Mouse (Mus musculus) brain, adult 2 months (tissue): ENCODE data around the gene Pex12.
A peak's percentile ranks its signal among the peaks of the same experiment; 100 is the strongest.
"Not testable (repeated sequence)": the region's sequence is repeated elsewhere in the genome, so short reads cannot be mapped to it uniquely, and the experiment has no call there.

Source experiments
- DNase-seq: peaks from one replicate; pipeline ENCODE4 v3.0.0; 2011; ENCODE audit warnings: low read depth, low spot score

The Pex12 gene

DNA sequence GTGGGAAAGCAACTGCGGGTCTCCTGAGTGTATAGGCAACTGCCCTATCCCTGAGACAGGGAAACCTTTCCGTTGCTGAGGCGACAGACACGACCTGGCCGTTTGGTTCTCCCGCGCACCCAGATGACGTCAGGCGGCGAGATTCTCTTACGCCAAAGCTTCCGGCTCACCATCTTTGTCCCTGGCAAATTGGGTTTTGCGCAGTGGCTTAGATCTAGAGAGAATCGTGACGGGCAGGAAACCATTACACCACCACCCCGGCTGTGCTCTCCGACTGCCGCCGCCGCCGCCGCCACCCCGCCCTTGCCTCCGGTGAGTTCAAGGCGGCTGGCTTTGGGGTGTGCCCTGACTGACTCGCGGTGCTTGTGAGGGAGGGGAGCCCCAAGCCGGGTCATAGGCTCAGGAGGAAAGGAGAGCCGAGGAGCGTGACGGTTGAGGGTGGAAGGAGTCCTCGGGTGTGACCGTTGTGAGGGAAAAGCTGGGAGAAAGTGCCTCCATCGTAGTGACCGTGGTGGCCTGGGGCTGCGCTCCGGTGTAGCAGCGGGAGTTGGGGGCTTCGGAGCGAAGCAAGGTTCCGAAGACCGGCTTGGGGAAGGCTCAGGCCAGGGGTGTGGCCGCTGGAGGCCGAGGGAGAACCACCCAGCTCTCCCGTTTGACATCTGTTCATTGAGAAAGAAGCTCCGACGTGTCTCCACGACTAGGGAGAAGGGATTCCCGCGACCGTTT lies at the start of gene Pex12:
TSS of gene Pex12 (minus strand) at position 61 of the 726 bp plus-strand sequence.
- DNase-seq: peak; percentile 99

DNA sequence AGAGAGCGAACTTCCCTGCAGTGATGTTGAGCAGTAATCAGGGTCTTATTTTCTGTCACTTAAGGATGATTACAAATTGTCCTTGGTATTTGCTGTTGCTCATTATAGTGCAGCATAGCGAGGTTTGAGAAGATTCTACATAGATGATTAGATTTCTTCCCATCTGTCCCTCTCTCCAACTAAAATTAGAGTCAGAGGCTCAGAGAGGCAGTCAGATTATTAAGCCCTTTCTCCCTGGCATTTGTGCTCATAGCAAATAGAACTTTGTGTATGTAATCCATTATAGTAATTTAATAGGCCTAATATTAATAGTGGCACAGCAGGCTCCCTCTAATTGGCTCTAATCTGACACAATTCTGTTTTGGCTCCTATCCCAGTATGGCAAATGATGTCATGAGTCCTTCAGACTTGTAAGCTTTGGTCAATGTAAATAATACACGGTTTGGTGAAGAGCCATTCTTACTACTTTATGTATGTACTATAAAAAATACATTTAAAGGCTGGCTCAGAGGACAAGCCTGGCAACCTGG lies 39.4 kb upstream of the Pex12 start:
- peak; percentile 24 for DNase-seq

DNA sequence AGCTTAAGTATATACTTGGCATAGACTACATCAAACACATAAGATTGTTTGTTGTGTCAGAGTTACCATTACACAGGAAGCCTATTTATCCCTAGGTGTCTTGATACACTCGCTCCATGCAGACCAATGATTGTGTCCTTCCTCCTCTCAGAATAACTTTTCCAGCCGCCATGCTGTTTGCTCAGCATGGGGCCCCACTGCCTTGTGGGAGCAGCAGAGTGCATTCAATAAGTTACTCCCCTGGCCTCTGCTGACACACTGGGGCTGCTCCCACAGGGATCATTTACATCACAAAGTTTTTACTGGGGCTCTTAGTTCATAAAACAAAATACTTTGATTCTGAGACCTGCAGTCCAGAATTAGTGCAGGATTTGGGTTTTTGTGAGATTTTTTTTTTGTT lies 37.3 kb upstream of the Pex12 start:
- DNase-seq: no peak

DNA sequence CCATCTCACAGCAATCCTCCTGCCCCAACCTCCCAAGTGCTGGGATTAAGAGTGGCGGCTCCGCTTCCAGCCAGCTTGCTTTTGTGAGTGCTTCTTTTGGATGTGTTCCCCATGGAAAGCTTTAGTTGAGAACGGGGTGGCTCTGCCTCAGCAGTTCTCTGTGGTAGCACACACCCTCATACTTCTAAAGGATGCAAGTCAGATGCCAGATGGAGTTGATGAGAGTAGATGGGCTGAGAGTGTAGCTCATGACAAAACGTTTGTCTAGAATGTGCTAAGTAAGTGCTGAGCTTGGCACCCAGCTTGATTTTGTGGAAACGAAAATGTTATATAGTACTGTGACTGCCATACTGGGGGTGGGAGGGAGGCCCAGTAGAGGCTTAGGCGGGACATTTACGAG lies 33.4 kb upstream of the Pex12 start:
- peak; percentile 86 for DNase-seq

DNA sequence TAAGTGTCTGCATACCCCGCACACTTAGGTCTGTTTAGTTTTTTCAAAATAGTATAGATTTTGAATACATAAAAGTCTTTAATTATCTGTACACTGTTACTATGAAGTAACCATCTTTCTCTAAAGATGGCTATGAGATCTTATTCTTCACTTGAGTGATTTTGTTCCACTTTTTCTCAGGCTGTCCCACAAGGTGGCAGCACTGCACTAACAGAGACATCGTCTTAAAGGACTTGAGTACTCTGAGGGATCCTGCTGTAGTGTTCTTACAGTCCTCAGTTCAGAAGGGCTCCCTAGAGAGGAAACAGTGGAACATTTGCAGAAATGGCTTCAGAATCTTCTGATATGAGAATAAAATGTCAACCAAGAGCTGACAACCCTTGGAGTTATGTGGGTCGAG lies 25.0 kb upstream of the Pex12 start:
- DNase-seq: peak; percentile 84

DNA sequence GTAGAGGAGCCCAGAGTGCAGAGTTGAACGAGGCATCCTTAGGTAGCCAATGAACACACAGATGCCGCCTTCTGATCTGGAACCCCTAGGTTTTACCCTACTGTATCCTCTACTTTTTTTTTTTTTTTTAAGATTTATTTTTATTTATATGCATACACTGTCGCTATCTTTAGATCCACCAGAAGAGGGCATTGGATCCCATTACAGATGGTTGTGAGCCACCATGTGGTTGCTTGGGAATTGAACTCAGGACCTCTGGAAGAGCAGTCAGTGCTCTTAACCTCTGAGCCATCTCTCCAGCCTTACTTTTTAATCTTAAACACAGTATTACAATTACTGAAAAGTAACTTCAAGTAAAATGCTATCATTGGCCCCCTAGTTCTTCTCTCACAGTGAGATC lies 24.3 kb upstream of the Pex12 start:
- not testable (repeated sequence) for DNase-seq

DNA sequence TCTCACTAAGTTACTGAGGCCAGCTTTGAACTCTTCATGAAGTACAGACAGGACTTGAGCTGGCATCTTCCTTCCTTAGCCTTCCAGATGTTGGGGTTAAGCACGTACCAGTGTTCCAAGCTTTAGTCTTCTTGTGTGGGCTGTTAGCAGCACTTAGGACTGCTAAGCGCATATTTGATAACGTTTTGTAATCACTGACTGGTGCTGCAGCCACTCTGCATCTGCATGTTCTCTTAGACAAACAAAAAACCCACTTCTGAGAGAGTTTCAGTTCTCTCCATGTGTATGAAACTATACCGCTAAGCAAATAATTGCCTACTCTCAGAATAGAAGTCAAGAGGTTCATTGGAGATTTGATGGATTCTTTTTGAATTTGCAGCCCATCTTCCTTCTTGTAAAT lies 16.7 kb upstream of the Pex12 start:
- no peak for DNase-seq

DNA sequence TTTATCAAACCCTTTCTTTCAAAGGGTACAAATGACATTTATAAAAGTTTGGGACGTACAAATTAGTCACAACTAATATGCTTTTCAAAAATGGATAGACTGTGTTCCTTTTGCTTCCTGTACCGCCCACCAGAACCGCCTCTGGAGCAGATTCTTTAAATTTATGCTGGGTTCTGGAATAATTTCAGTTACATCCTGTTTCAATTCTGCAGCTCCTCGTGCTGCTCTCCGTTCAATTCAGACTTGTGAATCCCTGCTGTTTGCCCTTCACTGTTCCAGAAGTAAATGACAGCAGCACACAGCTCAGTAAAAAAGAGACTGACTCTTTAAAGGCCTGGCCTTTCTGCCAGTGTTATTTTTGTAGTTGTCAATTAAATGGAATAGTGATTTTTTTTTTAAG lies 10.1 kb upstream of the Pex12 start:
- DNase-seq: peak; percentile 84

DNA sequence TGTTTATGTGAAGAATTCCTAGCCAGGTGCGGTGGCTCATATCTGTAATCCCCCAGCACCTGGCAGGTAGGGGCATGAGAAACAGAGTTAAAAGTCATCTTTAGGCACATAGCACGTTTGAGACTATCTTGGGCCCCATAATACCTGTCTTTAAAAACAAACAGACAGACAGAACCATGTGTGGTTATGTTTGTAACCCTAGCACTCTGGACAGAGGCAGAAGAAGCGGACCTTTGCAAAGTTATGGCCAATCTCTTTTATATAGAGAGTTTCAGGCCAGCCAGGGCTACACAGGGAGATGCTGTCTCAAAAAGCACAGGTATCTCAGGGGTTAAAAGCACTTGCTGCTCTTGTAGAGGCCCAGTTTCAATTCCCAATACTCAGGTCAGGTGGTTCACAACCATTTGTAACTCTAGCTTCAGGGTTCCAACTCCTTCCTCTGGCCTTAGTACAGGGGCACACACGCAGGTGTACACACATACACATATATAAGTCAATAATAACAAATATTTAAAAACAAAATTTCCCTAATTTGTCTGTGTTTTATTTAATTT lies 4.4 kb upstream of the Pex12 start:
- DNase-seq: no peak

DNA sequence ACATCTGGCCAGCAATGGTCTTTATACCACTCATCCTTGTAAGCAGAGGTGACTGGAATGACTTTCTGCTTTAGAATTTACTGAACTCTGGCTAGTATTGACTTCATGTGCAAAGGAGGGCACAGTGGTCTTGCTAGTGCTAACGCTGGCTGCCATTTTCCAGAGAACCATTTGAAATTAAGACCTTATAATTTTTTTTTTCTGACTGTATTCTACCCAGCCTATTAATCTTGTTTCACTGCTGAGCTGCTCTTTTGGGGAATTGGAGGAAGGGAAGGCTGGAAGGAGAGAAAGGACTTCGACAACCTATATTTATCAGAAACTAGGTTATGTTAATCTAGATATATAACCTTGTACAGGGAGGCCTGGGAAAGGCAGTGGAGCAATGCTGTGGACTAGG lies 2.1 kb upstream of the Pex12 start:
- DNase-seq: no peak

DNA sequence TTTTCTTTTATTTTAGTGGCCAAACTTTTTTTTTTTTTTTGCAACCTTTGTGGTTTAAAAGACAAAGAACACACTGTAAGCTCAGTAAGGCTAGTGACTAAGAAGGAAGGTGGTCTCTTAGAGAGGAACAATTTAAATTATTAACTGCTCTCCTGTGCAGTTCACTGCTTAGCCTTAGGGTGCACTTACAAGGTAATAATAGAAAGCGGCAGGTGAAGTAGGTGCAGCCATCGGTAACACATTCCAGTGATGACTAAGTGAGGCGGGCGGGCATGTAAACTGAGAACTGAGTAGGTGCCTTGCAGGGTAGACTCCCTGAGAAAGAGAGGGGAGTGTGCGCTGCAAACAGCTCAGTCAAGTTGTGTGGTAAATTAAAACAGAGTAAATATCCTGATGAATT lies 1.4 kb upstream of the Pex12 start:
- DNase-seq: peak; percentile 63

DNA sequence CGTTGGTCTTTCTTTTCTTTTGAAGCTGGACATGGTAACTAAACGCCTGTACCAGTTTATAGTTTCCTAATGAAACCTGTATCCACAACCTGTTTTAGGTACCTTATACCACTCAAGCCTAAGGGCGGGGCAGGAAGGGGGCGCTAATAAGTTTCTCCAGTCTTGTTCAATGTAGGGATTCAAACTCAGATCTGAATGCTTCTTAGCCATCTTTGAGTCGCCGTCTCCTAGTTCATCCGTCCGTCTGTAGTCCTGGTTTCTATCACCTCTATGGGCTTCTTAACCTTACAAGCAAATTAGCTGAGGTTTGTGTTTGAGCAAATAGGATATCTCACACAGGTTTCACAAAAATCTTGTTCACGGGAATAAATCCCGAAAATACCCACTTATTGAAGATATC lies 262 bp downstream of the Pex12 start:
- DNase-seq: no peak

DNA sequence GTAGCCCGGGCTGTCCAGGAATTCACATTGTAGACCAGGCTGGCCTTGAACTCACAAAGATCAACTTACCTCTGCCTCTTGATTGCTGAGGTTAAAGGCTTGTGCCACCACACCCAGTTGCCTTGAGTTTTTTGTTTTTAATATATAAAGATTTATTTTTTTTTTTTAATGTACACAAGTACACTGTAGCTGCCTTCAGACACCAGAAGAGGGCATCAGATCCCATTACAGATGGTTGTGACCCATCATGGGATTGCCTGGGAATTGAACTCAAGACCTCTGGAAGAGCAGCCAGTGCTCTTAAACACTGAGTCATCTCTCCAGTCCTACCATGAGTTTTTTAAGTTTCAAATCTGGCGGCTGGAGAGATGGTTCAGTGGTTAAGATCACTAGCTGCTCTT lies 955 bp downstream of the Pex12 start:
- DNase-seq: no peak

DNA sequence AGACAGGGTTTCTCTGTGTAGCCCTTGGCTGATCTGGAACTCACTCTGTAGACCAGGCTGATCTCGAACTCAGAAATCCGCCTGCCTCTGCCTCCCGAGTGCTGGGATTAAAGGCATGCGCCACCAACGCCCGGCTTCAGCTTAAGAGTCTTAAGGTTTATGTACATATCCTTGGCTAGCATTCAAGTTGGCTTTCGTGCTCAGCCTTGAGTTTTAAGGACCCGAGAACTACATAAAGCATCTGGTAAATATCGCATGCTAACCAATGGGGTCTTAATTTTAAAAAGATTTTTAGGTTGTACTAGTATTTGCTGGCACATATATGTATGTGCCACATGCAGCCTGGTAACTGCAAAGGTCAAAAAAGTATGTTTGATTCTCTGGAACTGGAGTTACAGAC lies 2.7 kb downstream of the Pex12 start:
- no peak for DNase-seq

DNA sequence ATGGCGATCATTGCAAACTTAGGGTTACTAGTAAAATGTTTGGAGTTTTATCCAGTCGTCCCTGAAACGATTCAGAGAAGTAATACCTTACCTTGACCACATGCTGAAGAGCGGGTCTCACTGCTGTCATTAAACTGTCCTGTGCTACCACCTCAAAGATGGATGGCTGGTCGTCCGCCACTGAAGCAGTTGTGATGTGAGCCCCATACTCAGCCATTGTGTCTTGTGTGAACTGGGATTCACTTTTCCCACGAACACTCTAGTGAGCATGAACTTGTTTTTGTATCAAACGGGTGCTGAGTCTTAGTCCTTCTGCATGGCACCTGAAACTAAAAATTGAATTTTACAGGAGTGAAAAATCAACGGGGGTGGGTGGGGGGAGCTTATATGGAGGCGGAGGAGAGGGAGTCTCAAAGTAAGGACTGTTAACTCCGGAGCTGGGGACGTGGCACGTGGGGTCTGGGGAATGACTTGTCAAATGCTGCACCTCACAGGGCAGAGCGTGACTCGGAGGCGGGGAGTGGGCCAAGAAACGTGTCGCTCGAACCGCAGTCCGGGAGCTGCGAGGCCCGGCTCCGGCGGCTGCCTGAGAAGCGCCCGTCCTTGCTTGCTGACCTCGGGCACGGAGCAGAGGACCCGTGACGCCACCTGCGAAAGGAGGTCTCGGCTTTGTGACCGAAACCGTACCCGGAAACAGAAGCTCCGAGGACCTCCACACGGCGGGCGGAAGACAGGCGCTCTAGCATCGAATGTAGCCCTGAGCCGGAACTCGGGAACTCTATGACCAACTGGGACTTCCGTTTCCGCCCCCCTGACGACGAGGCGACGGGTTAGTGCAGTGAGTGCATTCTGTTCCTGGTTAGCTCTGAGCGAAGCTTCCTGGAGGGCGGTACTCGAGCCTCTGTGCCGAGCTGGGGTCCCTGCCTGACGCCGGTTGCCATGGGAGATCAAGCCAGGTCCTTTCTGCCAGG lies 3.9 kb downstream of the Pex12 start, which contains the start of gene Ap2b1:
TSS of gene Ap2b1 (plus strand) at position 800 of the 971 bp plus-strand sequence.
- peak; percentile 99 for DNase-seq

DNA sequence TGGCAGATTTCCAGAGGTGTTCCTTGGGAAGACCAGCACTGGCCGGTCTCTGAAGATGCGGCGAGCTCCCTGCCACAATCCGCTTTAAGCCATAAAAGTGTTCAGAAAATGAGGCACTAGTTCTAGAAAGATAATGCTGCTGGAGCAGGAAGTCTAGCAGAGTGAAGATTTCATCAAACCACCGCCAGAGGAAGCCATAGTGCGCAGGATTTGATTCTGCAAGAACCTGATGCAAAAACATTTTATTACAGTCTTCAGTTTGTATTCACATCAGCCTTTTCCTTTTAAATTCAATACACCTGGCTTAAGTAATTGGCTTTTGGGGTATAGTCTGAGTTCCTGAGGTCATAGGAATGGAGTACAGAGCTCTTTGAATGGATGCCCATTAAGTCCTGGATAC lies 4.6 kb downstream of the Pex12 start:
- peak; percentile 35 for DNase-seq

DNA sequence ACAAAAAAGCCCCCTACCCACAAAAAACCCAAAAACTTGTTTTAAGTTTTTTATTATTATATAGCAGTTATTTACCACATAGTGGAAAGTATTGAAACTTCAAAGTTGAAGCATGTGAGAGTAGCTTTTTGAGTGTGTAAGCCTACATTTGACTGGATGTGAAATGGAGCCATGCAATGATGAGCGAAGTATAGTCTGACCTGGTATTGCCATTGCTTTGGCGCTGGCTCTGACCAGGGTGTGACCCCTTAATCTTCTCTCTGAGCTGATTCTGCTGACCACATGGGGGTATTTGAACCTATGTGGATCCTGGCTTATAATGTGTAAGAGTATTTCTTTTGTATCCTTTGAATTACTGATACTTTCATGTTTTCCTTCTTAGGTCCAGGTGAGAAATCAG lies 8.3 kb downstream of the Pex12 start:
- no peak for DNase-seq

DNA sequence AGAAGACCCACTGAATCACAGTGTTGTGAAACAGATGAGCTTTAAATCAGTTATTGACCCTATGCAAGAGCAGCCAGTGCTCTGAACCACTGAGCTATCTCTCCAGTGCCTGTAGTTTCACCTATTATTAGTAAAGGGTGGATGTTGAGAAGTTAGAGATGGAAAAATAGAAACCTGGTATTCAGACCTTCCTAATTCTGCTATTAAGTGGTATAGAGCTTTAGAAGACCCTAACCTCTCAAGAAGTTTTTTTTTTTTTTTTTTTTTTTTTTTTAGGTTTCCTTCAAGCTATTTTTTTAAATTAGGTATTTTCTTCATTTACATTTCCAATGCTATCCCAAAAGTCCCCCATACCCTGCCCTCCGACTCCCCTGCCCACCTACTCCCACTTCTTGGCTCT lies 9.2 kb downstream of the Pex12 start:
- no peak for DNase-seq

DNA sequence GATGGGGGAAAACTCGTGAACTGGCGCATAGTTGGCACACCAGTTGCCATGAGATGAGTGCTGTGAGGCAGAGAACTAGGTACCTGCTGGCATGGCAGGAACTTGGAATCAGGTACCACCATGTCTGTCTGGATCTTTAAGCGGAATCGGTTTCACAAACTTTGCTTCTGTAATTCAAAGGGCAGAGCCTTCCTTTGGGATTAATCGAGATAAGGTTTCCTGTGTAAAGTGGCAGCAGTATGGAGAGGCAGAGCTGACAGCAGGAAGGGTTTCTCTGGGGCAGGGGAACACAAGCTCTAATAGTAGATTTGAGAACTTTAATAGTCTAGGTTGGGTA lies 10.2 kb downstream of the Pex12 start:
- DNase-seq: peak; percentile 46

DNA sequence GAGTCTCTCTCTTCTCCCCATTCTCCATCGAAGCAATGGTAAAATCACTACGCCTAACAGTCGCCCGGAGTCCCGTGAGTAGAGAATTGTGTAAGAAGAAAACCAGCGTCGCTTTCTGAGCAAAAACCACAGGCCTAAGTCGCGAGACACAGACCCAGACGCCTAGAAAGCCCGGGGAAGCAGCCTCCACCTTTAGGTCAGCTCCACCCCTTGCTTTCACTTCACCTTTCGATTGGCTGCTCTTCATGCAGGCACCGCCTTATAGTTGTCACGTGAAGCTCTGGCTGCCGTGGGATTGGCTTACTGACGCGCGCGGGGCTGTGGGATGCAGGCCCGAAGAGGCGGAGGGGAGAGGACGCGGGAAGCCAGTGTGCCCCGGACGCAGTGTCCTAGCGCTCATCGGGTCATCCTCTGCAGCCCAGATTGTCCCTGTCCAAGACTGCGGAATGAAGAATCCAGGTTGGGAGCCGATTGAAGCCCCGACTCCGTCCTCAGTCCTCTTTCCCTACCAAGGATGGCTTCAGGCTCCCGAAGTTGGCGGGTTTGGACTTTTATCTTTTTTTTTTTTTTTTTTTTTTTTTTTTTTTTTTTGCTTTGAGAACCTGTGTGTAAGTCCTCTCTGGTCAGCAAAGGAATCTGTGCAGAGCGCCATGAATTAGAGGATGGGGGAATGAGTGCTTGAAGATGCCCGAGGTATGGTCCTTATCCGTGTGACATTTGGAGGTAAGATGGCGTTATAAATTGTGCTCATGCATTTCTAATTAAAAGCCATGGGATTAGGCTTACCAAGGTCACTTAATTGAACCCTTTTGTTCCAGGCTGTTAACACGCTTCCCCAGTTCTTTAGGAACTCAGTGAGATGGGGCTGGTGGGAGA lies 10.8 kb downstream of the Pex12 start:
- peak; percentile 99 for DNase-seq

DNA sequence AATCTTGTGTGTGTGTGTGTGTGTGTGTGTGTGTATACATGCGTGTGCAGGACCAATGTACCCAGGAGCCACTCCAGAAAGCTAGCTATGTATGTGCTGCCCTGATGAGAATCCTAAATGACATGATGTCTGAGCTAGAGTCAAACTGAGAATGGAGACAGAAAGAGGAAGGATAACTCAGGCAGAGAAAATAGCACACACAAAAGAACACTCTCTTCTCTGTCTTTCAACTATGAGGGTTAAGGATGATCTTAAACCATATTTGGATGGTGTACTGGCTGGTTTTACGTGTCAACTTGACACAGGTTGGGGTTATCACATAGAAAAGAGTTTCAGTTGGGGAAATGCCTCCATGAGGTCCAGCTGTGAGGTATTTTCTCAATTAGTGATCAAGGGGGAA lies 12.8 kb downstream of the Pex12 start:
- no peak for DNase-seq
